Mouse (Mus musculus): ENCODE measurements around the gene Map3k14. TPM values are rescaled to one million over a fixed set of nuclear protein-coding genes. Genes with fewer than 3 reads are reported as not detected.

Map3k14 gene
- polyA plus RNA-seq (2014; fragmentation: Nextera tagmentation; extraction: Ambion mirVana) = 1.1 and 1.6 TPM in 2 replicates

DNA sequence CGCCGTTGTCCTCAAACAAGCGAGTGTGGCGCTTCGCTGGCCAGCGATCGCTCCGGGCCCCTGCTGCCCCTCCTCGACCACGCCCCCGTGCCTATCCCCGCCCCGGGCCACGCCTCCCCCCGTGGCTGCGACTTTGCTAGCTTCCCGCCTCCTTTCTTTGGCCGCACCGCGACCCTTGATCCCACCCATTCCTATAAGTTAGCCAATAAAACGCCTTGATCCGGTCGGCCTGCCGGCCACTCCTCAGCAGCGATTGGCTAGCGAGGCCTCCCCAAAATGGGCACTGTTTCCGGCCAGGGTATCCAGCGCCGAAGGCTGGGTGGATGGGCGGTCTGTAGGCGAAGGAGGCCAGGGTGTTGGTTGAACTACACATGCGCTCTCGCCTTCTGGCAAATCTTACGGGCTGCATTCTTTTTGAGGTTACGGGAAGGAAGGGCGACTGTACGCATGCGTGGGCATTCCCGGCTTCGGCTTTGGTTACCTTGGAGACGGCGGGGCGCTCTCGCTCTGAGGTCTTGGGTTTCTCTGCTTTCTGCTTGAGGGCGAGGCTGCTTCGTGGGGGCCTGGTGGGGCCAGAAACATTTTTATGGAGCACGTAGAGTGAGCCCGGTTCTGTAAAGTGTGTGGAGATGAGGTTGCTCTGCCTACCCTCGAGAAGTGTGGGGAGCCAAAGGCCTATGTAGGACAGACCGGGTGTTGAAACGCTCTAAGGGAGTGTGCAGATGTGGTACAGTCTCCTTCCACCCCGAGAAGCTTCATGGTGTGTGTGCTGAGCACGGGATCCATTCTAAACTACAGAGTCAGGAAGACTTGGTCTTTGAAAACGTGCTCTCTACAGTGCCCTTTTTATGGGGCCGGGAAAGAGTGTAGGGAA lies at the start of gene Map3k14:
Gene Map3k14 (minus strand): TSS at position 127 of the 874 bp plus-strand sequence.
- peak within 1 kb of the TSS; percentile 76 for H3K9ac ChIP-seq (ENCODE audit: low read depth, low read length)
- H3K9me3 ChIP-seq (ENCODE audit: control insufficient read depth, low read length) = no peaks in the 10 kb centered on the region
- DNase-seq (ENCODE audit: low spot score) (peak; percentile 100), ATAC-seq (replicated peaks; ENCODE audit: low FRiP score) (peak; percentile 99)
- 1% methylated on average over 55 of the region's 55 CpGs for WGBS
- no peaks in the 10 kb centered on the region for H3K36me3 ChIP-seq (ENCODE audit: control insufficient read depth, insufficient read depth, low read length)
- peak within 1 kb of the TSS; percentile 57 for H3K27ac ChIP-seq (ENCODE audit: low read depth, low read length)
- H3K4me2 ChIP-seq = peak within 1 kb of the TSS; percentile 98
- peaks cover 23% of the 10 kb centered on the region for H3K4me1 ChIP-seq (replicated peaks; ENCODE audit: control insufficient read depth, insufficient read depth, low read length)
- no peaks in the 10 kb centered on the region for H3K27me3 ChIP-seq (replicated peaks; ENCODE audit: control insufficient read depth, insufficient read depth, low read length)
- peak within 1 kb of the TSS; percentile 67 for H3K4me3 ChIP-seq (ENCODE audit: low read depth, low read length)

DNA sequence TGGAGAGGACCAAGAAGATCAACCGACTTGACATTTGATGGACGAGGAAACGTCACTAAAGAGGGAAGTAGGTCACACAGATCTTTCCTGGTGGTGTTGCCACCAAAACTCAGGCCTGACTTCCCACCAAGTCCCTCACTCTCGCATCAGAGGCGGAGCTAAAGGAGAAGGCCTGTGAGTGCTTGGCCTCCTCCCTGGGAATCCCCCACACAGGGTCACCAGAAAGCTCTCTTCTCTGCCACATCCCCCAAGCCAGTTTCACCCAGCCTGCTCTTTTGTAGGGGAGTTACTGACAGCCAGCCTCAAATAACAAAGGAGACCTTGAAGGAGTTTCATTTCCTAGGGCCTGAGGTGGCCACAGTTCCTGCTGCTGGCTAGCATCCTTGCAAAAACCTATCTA lies 48.1 kb upstream of the Map3k14 start:
- Histone ChIP-seq H3K9me3 (ENCODE audit: control insufficient read depth, low read length) (no peaks in the 10 kb centered on the region), H3K36me3 (ENCODE audit: control insufficient read depth, insufficient read depth, low read length) (no peaks in the 10 kb centered on the region), H3K4me2 (no peak overlapping the region), H3K27me3 (replicated peaks; ENCODE audit: control insufficient read depth, insufficient read depth, low read length) (peaks cover 8% of the 10 kb centered on the region; the same call in 1 of the 2 replicates), H3K9ac (ENCODE audit: low read depth, low read length) (no peak overlapping the region), H3K4me3 (ENCODE audit: low read depth, low read length) (no peak overlapping the region), H3K4me1 (replicated peaks; ENCODE audit: control insufficient read depth, insufficient read depth, low read length) (no peaks in the 10 kb centered on the region), H3K27ac (ENCODE audit: low read depth, low read length) (no peak overlapping the region)
- ATAC-seq (replicated peaks; ENCODE audit: low FRiP score) (no peak), DNase-seq (ENCODE audit: low spot score) (no peak)
- WGBS = 52% methylated on average over 5 of the region's 5 CpGs

DNA sequence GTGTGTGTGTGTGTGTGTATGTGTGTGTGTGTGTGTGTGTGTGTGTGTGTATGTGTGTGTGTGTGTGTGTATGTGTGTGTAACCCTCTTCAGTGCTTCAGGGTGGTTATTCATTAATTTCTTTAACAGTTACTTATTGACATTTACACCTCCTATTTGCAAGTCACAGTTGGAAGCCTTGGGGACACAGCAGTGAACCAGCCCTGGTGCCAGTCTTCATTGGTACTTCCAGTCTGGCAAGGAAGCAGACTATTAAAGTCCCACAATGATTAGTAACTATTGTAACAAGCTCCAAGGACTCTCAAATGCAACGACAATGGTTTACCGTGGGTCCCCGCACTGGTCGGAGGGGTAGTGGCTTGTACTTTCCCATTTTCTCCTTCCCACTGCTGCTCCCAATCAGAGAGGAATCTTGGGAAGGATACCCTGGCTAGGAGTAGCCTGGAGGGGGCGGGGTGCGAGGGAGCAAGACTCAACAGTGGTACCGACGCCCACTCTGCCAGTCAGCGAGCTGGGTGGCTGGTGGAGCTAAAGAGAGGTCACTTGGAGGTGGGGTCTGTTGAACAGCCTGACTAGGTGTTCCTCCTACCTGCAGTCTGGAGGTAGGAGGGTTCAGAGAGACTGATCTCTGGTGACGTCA lies 47.6 kb upstream of the Map3k14 start:
- Histone ChIP-seq H3K36me3 (ENCODE audit: control insufficient read depth, insufficient read depth, low read length) (no peaks in the 10 kb centered on the region), H3K4me3 (ENCODE audit: low read depth, low read length) (no peak overlapping the region), H3K27ac (ENCODE audit: low read depth, low read length) (no peak overlapping the region), H3K9ac (ENCODE audit: low read depth, low read length) (no peak overlapping the region), H3K27me3 (replicated peaks; ENCODE audit: control insufficient read depth, insufficient read depth, low read length) (peaks cover 8% of the 10 kb centered on the region; the same call in 1 of the 2 replicates), H3K4me2 (no peak overlapping the region), H3K9me3 (ENCODE audit: control insufficient read depth, low read length) (no peaks in the 10 kb centered on the region), H3K4me1 (replicated peaks; ENCODE audit: control insufficient read depth, insufficient read depth, low read length) (no peaks in the 10 kb centered on the region)
- DNase-seq (ENCODE audit: low spot score) (no peak), ATAC-seq (replicated peaks; ENCODE audit: low FRiP score) (no peak)
- 65% methylated on average over 10 of the region's 10 CpGs for WGBS

- Histone ChIP-seq H3K4me1 (replicated peaks; ENCODE audit: control insufficient read depth, insufficient read depth, low read length) (no peaks in the 10 kb centered on the region), H3K9me3 (ENCODE audit: control insufficient read depth, low read length) (no peaks in the 10 kb centered on the region), H3K36me3 (ENCODE audit: control insufficient read depth, insufficient read depth, low read length) (no peaks in the 10 kb centered on the region), H3K27ac (ENCODE audit: low read depth, low read length) (no peak overlapping the region), H3K9ac (ENCODE audit: low read depth, low read length) (no peak overlapping the region), H3K4me3 (ENCODE audit: low read depth, low read length) (no peak overlapping the region), H3K4me2 (no peak overlapping the region), H3K27me3 (replicated peaks; ENCODE audit: control insufficient read depth, insufficient read depth, low read length) (peaks cover 8% of the 10 kb centered on the region; the same call in 1 of the 2 replicates)
- WGBS = 75% methylated on average over 6 of the region's 6 CpGs
- no peak for DNase-seq (ENCODE audit: low spot score)
- no peak for ATAC-seq (replicated peaks; ENCODE audit: low FRiP score)
Observed at GRCm38 (mm10) chr11:103313542-103313941, 46.3 kb upstream of the Map3k14 start.

- H3K27me3 ChIP-seq (replicated peaks; ENCODE audit: control insufficient read depth, insufficient read depth, low read length) = peaks cover 8% of the 10 kb centered on the region; the same call in 1 of the 2 replicates
- DNase-seq (ENCODE audit: low spot score) (no peak), ATAC-seq (replicated peaks; ENCODE audit: low FRiP score) (no peak)
- H3K4me3 ChIP-seq (ENCODE audit: low read depth, low read length) = no peak overlapping the region
- no peaks in the 10 kb centered on the region for H3K4me1 ChIP-seq (replicated peaks; ENCODE audit: control insufficient read depth, insufficient read depth, low read length)
- no peaks in the 10 kb centered on the region for H3K36me3 ChIP-seq (ENCODE audit: control insufficient read depth, insufficient read depth, low read length)
- no peaks in the 10 kb centered on the region for H3K9me3 ChIP-seq (ENCODE audit: control insufficient read depth, low read length)
- H3K4me2 ChIP-seq = no peak overlapping the region
- 57% methylated on average over 8 of the region's 8 CpGs for WGBS
- no peak overlapping the region for H3K9ac ChIP-seq (ENCODE audit: low read depth, low read length)
- H3K27ac ChIP-seq (ENCODE audit: low read depth, low read length) = no peak overlapping the region
Observed at GRCm38 (mm10) chr11:103312655-103313255, 45.5 kb upstream of the Map3k14 start.

GRCm38 (mm10) chr11:103311960-103312611 lies 44.8 kb upstream of the Map3k14 start:
- DNase-seq (ENCODE audit: low spot score) = no peak
- Histone ChIP-seq H3K4me2 (peak overlapping the region; percentile 49), H3K9me3 (ENCODE audit: control insufficient read depth, low read length) (no peaks in the 10 kb centered on the region), H3K36me3 (ENCODE audit: control insufficient read depth, insufficient read depth, low read length) (no peaks in the 10 kb centered on the region), H3K27me3 (replicated peaks; ENCODE audit: control insufficient read depth, insufficient read depth, low read length) (peaks cover 8% of the 10 kb centered on the region; the same call in 1 of the 2 replicates), H3K9ac (ENCODE audit: low read depth, low read length) (no peak overlapping the region), H3K4me1 (replicated peaks; ENCODE audit: control insufficient read depth, insufficient read depth, low read length) (no peaks in the 10 kb centered on the region), H3K27ac (ENCODE audit: low read depth, low read length) (peak overlapping the region; percentile 38; the same call in 1 of the 2 replicates), H3K4me3 (ENCODE audit: low read depth, low read length) (0 out of 2 replicates have a peak overlapping the region, but pooled peaks have one; percentile 2)
- WGBS = 6% methylated on average over 30 of the region's 30 CpGs
- no peak for ATAC-seq (replicated peaks; ENCODE audit: low FRiP score)

DNA sequence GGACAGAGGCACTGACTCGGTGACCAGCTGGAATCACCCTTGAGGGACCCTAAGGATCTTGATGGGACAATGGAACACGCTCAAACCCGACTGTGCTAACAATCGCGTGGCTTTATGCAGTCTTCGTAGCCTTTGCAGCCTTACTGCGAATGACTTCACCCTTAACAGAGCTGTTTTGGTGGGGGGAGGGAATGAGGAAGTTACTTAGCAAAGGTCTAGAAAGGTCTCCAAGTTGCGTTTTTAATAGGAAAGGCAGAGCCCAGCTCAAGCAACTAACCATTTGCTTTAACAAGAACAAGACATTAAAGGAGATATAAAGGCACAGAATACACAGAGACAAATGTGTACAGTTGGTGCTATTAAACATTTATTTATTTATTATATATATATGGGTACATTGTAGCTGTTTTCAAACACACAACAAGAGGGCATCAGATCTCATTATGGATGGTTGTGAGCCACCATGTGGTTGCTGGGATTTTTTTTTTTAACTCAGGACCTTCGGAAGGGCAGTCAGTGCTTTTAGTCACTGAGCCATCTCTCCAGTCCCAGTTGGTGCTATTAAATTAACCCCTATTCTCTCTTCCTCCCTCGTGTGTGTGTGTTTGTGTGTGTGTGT lies 42.8 kb upstream of the Map3k14 start:
- no peak overlapping the region for H3K4me2 ChIP-seq
- H3K27me3 ChIP-seq (replicated peaks; ENCODE audit: control insufficient read depth, insufficient read depth, low read length) = peaks cover 8% of the 10 kb centered on the region; the same call in 1 of the 2 replicates
- ATAC-seq (replicated peaks; ENCODE audit: low FRiP score) (no peak), DNase-seq (ENCODE audit: low spot score) (no peak)
- no peaks in the 10 kb centered on the region; the same call in 1 of the 2 replicates for H3K4me1 ChIP-seq (replicated peaks; ENCODE audit: control insufficient read depth, insufficient read depth, low read length)
- no peak overlapping the region for H3K4me3 ChIP-seq (ENCODE audit: low read depth, low read length)
- no peak overlapping the region for H3K9ac ChIP-seq (ENCODE audit: low read depth, low read length)
- 53% methylated on average over 10 of the region's 10 CpGs for WGBS
- H3K9me3 ChIP-seq (ENCODE audit: control insufficient read depth, low read length) = no peaks in the 10 kb centered on the region
- no peaks in the 10 kb centered on the region for H3K36me3 ChIP-seq (ENCODE audit: control insufficient read depth, insufficient read depth, low read length)
- no peak overlapping the region for H3K27ac ChIP-seq (ENCODE audit: low read depth, low read length)

GRCm38 (mm10) chr11:103307910-103308309 lies 40.6 kb upstream of the Map3k14 start:
- Histone ChIP-seq H3K9ac (ENCODE audit: low read depth, low read length) (no peak overlapping the region), H3K27ac (ENCODE audit: low read depth, low read length) (no peak overlapping the region), H3K9me3 (ENCODE audit: control insufficient read depth, low read length) (no peaks in the 10 kb centered on the region), H3K27me3 (replicated peaks; ENCODE audit: control insufficient read depth, insufficient read depth, low read length) (peaks cover 8% of the 10 kb centered on the region; the same call in 1 of the 2 replicates), H3K4me1 (replicated peaks; ENCODE audit: control insufficient read depth, insufficient read depth, low read length) (no peaks in the 10 kb centered on the region; the same call in 1 of the 2 replicates), H3K4me2 (no peak overlapping the region), H3K36me3 (ENCODE audit: control insufficient read depth, insufficient read depth, low read length) (no peaks in the 10 kb centered on the region), H3K4me3 (ENCODE audit: low read depth, low read length) (no peak overlapping the region)
- no peak for ATAC-seq (replicated peaks; ENCODE audit: low FRiP score)
- DNase-seq (ENCODE audit: low spot score) = no peak
- 63% methylated on average over 8 of the region's 8 CpGs for WGBS
